Mouse (Mus musculus): Measurements from ENCODE around the gene Itgb5. TPM values are rescaled to one million over a fixed set of nuclear protein-coding genes. Genes with fewer than 3 reads are reported as not detected.

The Itgb5 gene
- polyA plus RNA-seq, 1 experiment: 211 TPM

DNA sequence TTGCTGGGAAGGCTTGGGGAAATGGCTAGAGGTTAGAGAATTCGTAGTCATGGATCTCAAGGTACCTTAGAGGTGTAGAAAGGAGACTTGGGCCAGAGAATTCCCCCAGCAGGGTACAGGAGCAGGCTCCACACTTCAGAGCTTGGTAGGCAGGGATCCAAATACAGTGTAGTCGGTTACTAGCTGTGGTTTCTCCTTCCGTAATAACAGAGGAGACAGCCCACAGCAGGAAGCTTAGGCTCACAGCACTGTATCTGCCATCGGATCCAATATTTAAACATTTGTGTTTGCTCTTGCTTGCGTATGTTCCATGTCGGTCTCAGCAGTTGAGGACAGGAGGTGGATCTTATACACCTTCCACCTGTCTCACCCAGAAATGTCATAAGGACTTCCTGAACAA lies 33.6 kb upstream of the Itgb5 start:
- TF ChIP-seq POLR2A (IDR thresholded peaks at IDR 0.05; ENCODE audit: borderline replicate concordance, low read depth, low read length): no peak
- no peak for TF ChIP-seq CTCF (IDR thresholded peaks at IDR 0.05; ENCODE audit: low read depth, low read length)
- no peaks in the 10 kb centered on the region for H3K4me1 ChIP-seq (ENCODE audit: control insufficient read depth, insufficient read depth, low read length)
- H3K27ac ChIP-seq (ENCODE audit: insufficient read depth, low read depth, low read length): no peak overlapping the region
- H3K4me3 ChIP-seq (ENCODE audit: insufficient read depth, low read length): no peak overlapping the region

DNA sequence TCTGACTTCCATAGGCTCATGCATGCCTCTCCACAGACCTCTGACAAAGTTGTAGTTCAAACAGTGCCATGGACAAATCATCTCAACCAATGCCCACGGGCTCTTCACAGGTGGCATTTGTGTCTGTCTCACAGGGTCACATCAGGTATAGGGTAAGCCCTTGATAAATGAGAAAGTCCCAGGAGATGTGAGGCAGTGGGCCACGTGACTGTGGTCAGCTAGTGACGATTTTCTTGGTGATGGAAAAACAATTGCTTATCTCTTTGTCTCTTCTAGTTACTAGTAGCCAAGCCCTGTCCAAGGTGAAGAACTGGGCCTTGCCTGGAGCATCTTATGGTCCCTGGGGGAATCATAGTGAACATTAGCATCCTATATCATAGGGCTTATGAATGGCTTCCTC lies 32.7 kb upstream of the Itgb5 start:
- H3K4me1 ChIP-seq (ENCODE audit: control insufficient read depth, insufficient read depth, low read length): no peaks in the 10 kb centered on the region
- no peak overlapping the region for H3K4me3 ChIP-seq (ENCODE audit: insufficient read depth, low read length)
- H3K27ac ChIP-seq (ENCODE audit: insufficient read depth, low read depth, low read length): no peak overlapping the region
- TF ChIP-seq POLR2A (IDR thresholded peaks at IDR 0.05; ENCODE audit: borderline replicate concordance, low read depth, low read length) (no peak), CTCF (IDR thresholded peaks at IDR 0.05; ENCODE audit: low read depth, low read length) (no peak)

DNA sequence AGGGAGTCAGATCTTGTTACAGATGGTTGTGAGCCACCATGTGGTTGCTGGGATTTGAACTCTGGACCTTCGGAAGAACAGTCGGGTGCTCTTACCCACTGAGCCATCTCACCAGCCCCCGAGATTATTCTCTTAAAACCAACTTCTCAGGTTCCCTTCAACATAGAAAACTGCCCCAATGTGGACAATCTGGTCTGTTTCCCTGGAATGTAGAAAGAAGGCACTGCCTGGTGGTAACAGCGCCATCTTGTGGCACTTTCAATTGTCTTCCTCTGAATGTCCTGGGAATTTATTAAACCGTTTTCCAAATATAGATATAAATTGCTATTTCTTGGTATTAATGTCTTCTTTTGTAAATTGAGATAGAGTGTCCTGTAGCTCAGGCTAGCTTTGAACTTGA lies 31.6 kb upstream of the Itgb5 start:
- no peak overlapping the region for H3K4me3 ChIP-seq (ENCODE audit: insufficient read depth, low read length)

DNA sequence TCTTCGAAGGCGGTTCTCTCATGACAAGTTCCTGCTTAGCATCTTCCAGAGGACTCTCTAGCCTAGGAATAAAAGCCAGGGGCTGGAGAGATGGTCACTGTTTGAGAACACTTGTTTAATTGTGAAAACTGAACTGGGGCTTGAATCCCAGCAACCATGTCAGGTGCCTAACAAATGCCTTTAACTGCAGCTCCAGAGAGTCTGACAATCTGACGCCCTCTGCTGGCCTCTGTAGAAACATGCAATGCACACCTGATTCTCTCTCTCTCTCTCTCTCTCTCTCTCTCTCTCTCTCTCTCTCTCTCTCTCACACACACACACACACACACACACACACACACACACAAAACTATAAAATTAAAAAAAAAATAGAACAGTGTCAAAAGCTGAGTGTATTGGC lies 19.5 kb upstream of the Itgb5 start:
- TF ChIP-seq CTCF (IDR thresholded peaks at IDR 0.05; ENCODE audit: low read depth, low read length) (no peak; the same call in 1 of the 2 replicates), POLR2A (IDR thresholded peaks at IDR 0.05; ENCODE audit: borderline replicate concordance, low read depth, low read length) (no peak)
- no peak overlapping the region for H3K4me3 ChIP-seq (ENCODE audit: insufficient read depth, low read length)
- H3K4me1 ChIP-seq (ENCODE audit: control insufficient read depth, insufficient read depth, low read length): no peaks in the 10 kb centered on the region
- no peak overlapping the region for H3K27ac ChIP-seq (ENCODE audit: insufficient read depth, low read depth, low read length)

More for the DNA sequence above, 31.6 kb upstream of the Itgb5 start:
- no peak for TF ChIP-seq CTCF (IDR thresholded peaks at IDR 0.05; ENCODE audit: low read depth, low read length)
- TF ChIP-seq POLR2A (IDR thresholded peaks at IDR 0.05; ENCODE audit: borderline replicate concordance, low read depth, low read length): no peak
- no peaks in the 10 kb centered on the region for H3K4me1 ChIP-seq (ENCODE audit: control insufficient read depth, insufficient read depth, low read length)
- H3K27ac ChIP-seq (ENCODE audit: insufficient read depth, low read depth, low read length): no peak overlapping the region

GRCm38 (mm10) chr16:33818413-33819165 lies 10.9 kb upstream of the Itgb5 start:
- TF ChIP-seq POLR2A (IDR thresholded peaks at IDR 0.05; ENCODE audit: borderline replicate concordance, low read depth, low read length) (no peak), CTCF (IDR thresholded peaks at IDR 0.05; ENCODE audit: low read depth, low read length) (no peak)
- no peak overlapping the region for H3K4me3 ChIP-seq (ENCODE audit: insufficient read depth, low read length)

DNA sequence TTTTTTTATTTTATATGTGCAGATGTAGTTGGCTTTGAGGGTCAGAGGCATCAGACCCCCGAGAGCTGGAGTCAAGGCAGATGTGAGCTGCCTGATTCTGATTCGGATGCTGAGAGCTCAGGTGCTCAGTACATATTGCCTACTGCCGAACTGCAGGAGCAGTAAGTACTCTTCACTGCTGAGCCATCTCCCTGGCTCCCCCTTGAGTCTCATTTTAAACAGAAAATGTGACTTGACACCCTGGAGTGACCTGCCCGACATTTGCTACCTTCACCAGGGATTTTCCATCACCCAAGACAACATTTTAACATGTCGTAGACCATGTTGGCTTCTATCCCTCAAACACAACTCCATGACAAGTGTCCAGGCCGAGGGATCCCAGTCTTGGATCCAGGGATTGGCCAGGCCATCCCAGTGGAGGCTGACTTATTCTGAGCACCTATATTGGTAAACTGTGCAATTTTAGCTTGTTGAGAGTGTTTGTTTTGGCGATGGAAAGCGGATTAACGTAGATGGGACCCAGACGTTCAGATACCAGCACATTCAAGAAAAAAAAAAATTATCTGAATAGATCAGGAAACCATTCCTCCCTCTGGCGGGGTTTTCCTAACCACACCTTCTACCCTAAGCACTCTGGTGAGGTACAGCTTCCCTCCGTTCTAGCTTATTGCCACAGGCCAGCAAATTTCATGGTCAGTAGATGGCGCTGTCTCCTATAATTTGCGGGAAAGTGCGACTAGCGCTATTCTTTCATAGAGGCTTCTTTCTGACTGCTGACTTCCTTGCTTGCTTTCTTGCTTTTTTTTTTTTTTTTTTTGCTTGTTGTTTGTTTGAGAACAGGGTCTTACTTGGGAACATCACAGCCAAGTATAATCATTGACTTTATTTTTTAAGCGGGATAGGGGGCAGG lies 8.9 kb upstream of the Itgb5 start:
- TF ChIP-seq POLR2A (IDR thresholded peaks at IDR 0.05; ENCODE audit: borderline replicate concordance, low read depth, low read length): no peak
- peak; percentile 30; the same call in 1 of the 2 replicates for TF ChIP-seq CTCF (IDR thresholded peaks at IDR 0.05; ENCODE audit: low read depth, low read length)
- Histone ChIP-seq H3K4me3 (ENCODE audit: insufficient read depth, low read length) (no peak overlapping the region), H3K4me1 (ENCODE audit: control insufficient read depth, insufficient read depth, low read length) (no peaks in the 10 kb centered on the region), H3K27ac (ENCODE audit: insufficient read depth, low read depth, low read length) (no peak overlapping the region)

More at GRCm38 (mm10) chr16:33818413-33819165, 10.9 kb upstream of the Itgb5 start:
- Histone ChIP-seq H3K27ac (ENCODE audit: insufficient read depth, low read depth, low read length) (no peak overlapping the region), H3K4me1 (ENCODE audit: control insufficient read depth, insufficient read depth, low read length) (no peaks in the 10 kb centered on the region)

DNA sequence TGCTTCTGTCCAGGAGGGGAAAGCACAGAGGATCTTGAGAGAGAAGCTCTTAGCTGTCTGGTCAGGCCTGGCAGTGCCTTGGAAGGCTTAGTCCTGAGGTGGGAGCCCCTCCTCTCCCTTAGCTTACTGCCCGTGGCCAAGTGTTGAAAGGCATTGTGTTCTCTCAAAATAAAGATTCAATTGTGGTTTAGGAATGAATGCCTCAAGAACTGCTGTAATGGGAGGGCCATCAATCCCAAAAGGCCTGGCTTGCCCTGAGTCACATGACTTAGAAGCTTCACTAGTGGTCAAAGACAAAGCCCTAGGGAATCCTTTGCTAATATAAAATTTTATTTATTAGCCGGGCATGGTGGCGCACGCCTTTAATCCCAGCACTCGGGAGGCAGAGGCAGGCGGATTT lies 4.9 kb upstream of the Itgb5 start:
- Histone ChIP-seq H3K4me3 (ENCODE audit: insufficient read depth, low read length) (no peak overlapping the region), H3K4me1 (ENCODE audit: control insufficient read depth, insufficient read depth, low read length) (peaks cover 7% of the 10 kb centered on the region), H3K27ac (ENCODE audit: insufficient read depth, low read depth, low read length) (no peak overlapping the region)
- TF ChIP-seq CTCF (IDR thresholded peaks at IDR 0.05; ENCODE audit: low read depth, low read length): no peak
- no peak for TF ChIP-seq POLR2A (IDR thresholded peaks at IDR 0.05; ENCODE audit: borderline replicate concordance, low read depth, low read length)

DNA sequence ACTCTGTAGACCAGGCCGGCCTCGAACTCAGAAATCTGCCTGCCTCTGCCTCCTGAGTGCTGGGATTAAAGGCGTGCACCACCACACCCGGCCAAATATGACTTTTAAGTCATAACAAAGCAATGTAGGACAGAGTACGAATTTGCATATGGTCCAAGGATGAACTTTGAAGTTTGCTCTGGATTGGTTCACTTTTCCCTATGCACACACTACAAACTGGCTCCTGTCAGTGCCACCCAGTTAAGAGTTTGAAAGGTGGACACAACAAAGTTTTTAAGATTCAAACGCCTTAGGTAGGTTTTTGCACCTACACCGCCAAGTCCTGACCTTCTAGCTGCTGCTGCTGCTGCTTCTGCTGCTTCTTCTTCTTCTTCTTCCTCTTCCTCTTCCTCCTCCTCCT lies 969 bp upstream of the Itgb5 start:
- H3K27ac ChIP-seq (ENCODE audit: insufficient read depth, low read depth, low read length): no peak overlapping the region
- peaks cover 15% of the 10 kb centered on the region for H3K4me1 ChIP-seq (ENCODE audit: control insufficient read depth, insufficient read depth, low read length)
- H3K4me3 ChIP-seq (ENCODE audit: insufficient read depth, low read length): no peak overlapping the region
- TF ChIP-seq POLR2A (IDR thresholded peaks at IDR 0.05; ENCODE audit: borderline replicate concordance, low read depth, low read length) (no peak), CTCF (IDR thresholded peaks at IDR 0.05; ENCODE audit: low read depth, low read length) (no peak)

DNA sequence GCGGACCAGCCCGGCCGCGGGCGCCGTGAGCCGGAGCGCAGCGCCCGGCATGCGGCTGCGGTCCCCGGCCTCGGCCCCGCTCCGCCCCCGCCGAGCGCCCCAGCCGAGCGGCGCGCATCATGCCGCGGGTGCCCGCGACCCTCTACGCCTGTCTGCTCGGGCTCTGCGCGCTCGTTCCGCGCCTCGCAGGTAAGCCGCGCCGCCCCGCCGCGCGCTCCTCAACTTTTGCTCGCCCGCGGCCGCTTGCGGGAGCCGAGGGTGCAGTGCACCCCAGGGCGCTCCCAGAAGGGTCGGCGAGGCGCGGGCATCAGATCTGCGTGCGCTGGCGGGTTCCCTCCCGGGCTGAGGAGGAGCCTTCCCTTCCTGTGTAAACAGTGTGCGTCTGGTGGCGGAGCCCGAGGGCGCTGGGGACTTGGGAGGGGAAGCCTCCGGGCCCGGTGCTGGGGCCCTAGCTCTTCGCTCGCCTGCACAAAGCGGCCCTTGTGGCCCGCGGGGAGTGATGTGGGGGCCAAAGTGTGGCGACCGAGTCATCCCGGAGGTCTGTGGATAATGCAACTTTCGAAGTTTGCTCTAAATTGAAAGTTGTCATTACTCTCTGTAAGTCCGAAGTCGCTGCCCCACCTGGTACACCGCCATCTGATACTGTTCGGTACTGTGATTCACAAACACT lies 512 bp downstream of the Itgb5 start:
- no peak for TF ChIP-seq POLR2A (IDR thresholded peaks at IDR 0.05; ENCODE audit: borderline replicate concordance, low read depth, low read length)
- no peak for TF ChIP-seq CTCF (IDR thresholded peaks at IDR 0.05; ENCODE audit: low read depth, low read length)
- H3K4me1 ChIP-seq (ENCODE audit: control insufficient read depth, insufficient read depth, low read length): peaks cover 28% of the 10 kb centered on the region
- peak overlapping the region; percentile 91 for H3K4me3 ChIP-seq (ENCODE audit: insufficient read depth, low read length)
- H3K27ac ChIP-seq (ENCODE audit: insufficient read depth, low read depth, low read length): peak overlapping the region; percentile 49

Data from bone marrow macrophage, adult 2 months (primary cell).